Mouse (Mus musculus) ES-Bruce4 (cell line): ENCODE measurements around the gene Cdc42ep2. TPM values are rescaled to one million over a fixed set of nuclear protein-coding genes. Genes with fewer than 3 reads are reported as not detected.
A peak's percentile ranks its signal among the peaks of the same experiment; 100 is the strongest.

Source experiments
- H3K27ac ChIP-seq: 2 replicates; pipeline ENCODE4 v1.5.1; 2012; ENCODE audit warnings: low read length, inconsistent platforms; ENCODE audit not compliant: insufficient read depth
- H3K27me3 ChIP-seq: 2 replicates; pipeline ENCODE4 v1.6.1; 2012; ENCODE audit warnings: mild to moderate bottlenecking, low read length, inconsistent platforms; ENCODE audit not compliant: control insufficient read depth, poor library complexity, insufficient read depth, severe bottlenecking
- H3K36me3 ChIP-seq: 2 replicates; pipeline ENCODE4 v1.6.1; 2012; ENCODE audit warnings: inconsistent platforms, mild to moderate bottlenecking, low read length, moderate library complexity; ENCODE audit not compliant: control insufficient read depth, poor library complexity, insufficient read depth, severe bottlenecking
- H3K4me1 ChIP-seq: one replicate; pipeline ENCODE4 v1.8.1; 2011; ENCODE audit warnings: low read length; ENCODE audit not compliant: control insufficient read depth, insufficient read depth
- H3K4me3 ChIP-seq: 2 replicates; pipeline ENCODE4 v1.5.1; 2011; ENCODE audit warnings: low read depth, mild to moderate bottlenecking, low read length
- H3K9ac ChIP-seq: 2 replicates; pipeline ENCODE4 v1.6.1; 2012; ENCODE audit warnings: low read depth, mild to moderate bottlenecking, inconsistent platforms; ENCODE audit not compliant: poor library complexity, severe bottlenecking
- H3K9me3 ChIP-seq: replicated peaks from 2 replicates; pipeline ENCODE4 v1.6.1; 2012; ENCODE audit warnings: mild to moderate bottlenecking, low read length, inconsistent platforms; ENCODE audit not compliant: control insufficient read depth, poor library complexity, insufficient read depth, severe bottlenecking
- CTCF ChIP-seq: IDR thresholded peaks from one replicate; pipeline ENCODE4 v1.8.1; 2011; ENCODE audit warnings: low read depth, low read length
- EP300 ChIP-seq: IDR thresholded peaks from 2 replicates; pipeline ENCODE4 v1.6.1; 2011; ENCODE audit warnings: low read depth, low read length; ENCODE audit not compliant: insufficient read depth
- POLR2A ChIP-seq: IDR thresholded peaks from one replicate; pipeline ENCODE4 v1.8.1; 2011; ENCODE audit warnings: low read length; ENCODE audit not compliant: insufficient read depth
- polyA plus RNA-seq: library from polyadenylated mRNA; stranded (reverse); fragments of >200 nt; gene quantifications from 2 replicates; pipeline ENCODE4 v1.2.4, GENCODE M21; 2011; ENCODE audit warnings: low read depth; ENCODE audit not compliant: missing spikeins, insufficient read depth, insufficient read length

Cdc42ep2 gene
- polyA plus RNA-seq, 1 experiment, result 0.93 TPM

DNA sequence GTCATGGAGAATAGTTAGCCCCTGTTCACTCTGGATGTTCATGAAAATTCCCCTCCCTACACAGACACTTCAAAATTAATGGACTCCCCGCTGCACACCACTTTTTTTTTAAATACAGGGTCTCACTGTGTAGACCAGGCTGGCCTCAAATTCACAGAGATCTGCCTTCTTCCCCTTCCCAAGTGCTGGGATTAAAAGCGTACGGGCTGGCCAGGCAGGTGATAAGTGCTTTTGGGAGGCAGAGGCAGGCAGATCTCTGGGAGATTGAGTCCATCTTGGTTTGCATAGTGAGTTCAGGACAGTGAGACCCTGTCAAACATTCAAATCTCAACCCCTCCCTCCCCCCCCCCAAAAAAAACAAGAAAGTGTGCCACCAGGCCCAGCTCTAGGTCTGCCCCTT, 1.7 kb downstream of the Cdc42ep2 start:
- peaks cover 2% of the 10 kb centered on the region for H3K4me1 ChIP-seq
- no peaks in the 10 kb centered on the region for H3K27me3 ChIP-seq
- no peaks in the 10 kb centered on the region for H3K36me3 ChIP-seq
- TF ChIP-seq POLR2A (no peak), EP300 (no peak), CTCF (no peak)
- no peak overlapping the region for H3K27ac ChIP-seq
- no peak overlapping the region for H3K9ac ChIP-seq
- no peaks in the 10 kb centered on the region for H3K9me3 ChIP-seq
- no peak overlapping the region for H3K4me3 ChIP-seq

DNA sequence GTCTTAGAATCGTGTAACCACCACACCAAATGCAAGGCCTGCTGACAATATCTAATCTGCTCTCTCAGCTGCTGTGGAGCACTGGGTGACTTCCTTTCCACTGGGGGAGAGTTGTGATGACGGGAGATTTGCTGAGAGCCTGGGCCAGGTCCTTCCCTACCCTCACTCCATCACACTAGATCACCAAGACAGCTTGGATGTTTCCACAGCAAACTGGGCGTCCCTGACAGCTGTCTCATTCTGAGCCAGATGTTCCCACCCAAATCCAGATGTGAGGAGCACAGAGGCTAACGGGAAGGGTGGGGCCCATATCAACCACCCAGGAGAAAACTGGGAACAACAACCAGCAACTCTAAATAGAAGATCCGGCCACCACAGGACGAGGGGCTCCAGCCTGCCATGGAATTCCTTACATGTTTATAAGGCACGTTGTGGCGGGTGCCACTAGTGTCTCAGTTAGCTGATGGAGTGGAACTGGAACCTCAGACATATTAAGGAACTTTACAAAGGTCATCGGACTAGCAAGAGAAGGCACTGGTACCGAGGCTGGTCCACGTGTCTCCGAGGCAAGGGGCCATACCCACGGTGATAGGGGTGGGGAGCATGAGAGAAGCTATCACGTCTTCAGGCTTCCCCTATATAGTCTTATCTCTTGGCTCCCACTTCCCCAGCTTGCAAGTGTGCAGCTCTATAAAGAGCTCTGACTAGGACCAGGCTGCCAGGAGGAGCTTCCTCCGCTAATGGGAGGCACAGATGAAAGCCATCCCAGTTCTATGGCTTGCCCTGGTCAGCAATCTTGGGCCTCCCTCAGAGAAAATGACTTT, 2.3 kb downstream of the Cdc42ep2 start:
- Histone ChIP-seq H3K4me1 (peaks cover 2% of the 10 kb centered on the region), H3K9ac (no peak overlapping the region), H3K9me3 (no peaks in the 10 kb centered on the region), H3K4me3 (peak overlapping the region; percentile 13), H3K27me3 (no peaks in the 10 kb centered on the region), H3K27ac (no peak overlapping the region), H3K36me3 (no peaks in the 10 kb centered on the region)
- TF ChIP-seq EP300 (no peak), POLR2A (no peak), CTCF (no peak)

DNA sequence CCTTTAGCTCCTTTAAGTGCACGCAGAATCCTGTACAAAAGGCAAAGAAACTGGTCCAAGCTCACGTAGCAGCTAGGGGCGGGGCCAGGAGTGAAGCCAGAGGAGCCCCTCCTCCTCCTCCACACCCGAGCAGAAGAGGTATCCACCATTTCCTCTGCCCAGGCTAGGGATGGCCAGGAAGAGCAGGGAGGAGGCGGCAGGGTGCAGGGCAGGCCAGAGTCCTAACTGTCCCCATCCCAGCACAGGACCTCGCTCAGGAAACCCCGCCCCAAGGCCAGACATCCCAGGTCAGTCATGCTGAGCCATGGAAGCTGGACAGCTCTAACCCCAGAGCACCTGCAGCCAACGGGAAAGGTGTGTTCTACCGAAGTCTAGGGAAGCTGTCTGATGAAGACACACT, 2.9 kb downstream of the Cdc42ep2 start:
- Histone ChIP-seq H3K27me3 (no peaks in the 10 kb centered on the region), H3K4me1 (peaks cover 2% of the 10 kb centered on the region), H3K27ac (no peak overlapping the region), H3K9ac (no peak overlapping the region), H3K36me3 (no peaks in the 10 kb centered on the region), H3K9me3 (no peaks in the 10 kb centered on the region), H3K4me3 (peak overlapping the region; percentile 13)
- TF ChIP-seq CTCF (no peak), POLR2A (no peak), EP300 (no peak)

DNA sequence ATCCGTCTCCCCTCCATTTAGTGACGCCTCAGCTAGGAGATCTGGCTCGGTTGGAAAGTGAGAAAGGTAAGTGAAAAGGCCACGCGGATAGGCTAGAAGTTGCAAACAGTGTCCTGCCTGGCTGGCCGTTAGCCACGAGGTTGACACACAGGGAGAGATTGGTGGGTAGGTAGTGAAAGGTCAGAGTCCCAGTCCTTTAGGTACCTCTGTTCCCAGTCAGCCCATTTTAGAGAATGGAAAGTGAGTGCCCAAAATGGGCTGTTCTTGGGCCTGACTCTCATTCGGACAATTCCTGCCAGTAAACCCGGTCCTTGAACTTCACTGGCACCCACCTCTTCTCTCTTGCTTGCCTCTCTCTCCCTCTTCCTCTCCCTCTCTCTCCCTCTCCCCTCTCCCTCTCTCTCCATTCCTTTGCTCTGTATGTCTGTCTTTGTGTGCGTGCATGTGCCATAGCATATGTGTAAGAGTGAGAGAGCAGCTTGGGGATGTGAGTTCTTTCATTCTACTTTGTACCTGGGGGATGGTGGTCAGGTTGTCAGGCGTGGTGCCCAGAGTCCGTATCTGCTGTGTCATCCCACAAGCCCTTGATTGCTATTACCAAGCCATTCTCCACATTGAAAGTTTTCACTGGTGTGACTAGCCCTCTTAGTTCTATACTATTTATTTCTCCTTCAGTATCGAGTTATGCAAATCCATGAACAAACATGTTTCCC, 11.5 kb downstream of the Cdc42ep2 start, which contains the start of gene Dpf2:
Gene Dpf2, minus strand, starts transcription at position 4 of the 713 bp plus-strand sequence.
- TF ChIP-seq EP300, result no peak
- no peak for TF ChIP-seq POLR2A
- no peak for TF ChIP-seq CTCF
- Histone ChIP-seq H3K9me3 (no peaks in the 10 kb centered on the region), H3K4me3 (peak within 1 kb of the TSS; percentile 82), H3K9ac (peak within 1 kb of the TSS; percentile 90), H3K4me1 (peaks cover 2% of the 10 kb centered on the region), H3K36me3 (0 out of 2 replicates have a peak, but pooled peaks cover 2% of the 10 kb centered on the region), H3K27ac (peak within 1 kb of the TSS; percentile 24; the same call in 1 of the 2 replicates), H3K27me3 (no peaks in the 10 kb centered on the region)

DNA sequence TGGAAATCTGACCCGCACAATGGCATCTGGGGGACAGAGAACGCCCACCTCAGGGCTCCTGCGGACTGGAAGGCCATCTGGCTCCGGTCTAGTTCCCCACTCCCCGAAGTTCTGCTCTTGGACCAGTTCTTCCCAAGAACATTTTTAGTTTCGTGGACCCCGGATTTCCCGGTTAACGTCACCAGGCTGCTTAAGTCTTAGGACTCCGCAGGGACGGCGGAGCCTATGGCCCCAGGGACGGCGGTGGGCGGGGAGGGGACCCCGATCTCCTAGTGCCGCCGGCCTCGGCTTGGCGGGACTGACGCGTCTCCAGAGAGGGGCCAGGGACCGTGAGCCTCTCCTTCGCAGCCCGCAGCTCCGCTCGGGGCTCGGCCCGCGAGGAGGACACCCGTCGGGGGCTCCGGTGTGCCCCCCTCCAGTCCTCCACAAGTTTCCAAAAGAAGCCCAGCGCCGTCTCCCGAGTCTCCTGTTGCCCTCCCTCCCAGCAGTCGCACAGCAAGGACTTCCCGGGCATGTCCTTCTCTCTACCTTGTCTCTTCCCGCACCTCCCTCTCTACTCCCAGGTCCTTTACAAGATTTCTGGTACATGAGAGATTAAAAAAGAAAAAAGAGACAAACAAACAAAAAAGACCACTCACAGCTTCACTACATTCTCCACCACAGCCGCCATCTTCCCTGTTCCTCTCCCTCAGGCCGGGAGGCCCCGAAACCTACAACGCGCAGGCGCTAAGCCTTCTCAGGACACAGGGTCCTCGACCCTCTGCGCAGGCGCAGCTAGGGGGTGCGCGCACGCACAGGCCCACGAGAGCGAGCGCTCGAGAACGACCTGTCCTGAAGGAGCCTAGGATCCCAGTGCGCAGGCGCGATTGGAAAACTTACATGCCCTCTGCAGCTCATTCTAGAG, 12.3 kb downstream of the Cdc42ep2 start:
- Histone ChIP-seq H3K4me1 (peaks cover 2% of the 10 kb centered on the region), H3K9me3 (no peaks in the 10 kb centered on the region), H3K4me3 (peak overlapping the region; percentile 82), H3K9ac (peak overlapping the region; percentile 90), H3K27me3 (no peaks in the 10 kb centered on the region), H3K36me3 (0 out of 2 replicates have a peak, but pooled peaks cover 2% of the 10 kb centered on the region), H3K27ac (no peak overlapping the region)
- TF ChIP-seq POLR2A (peak; percentile 89), CTCF (no peak), EP300 (no peak)
